Mouse (Mus musculus) hindbrain, postnatal 0 days (tissue): Measurements from ENCODE around the gene Bin2. TPM values are rescaled to one million over a fixed set of nuclear protein-coding genes. Genes with fewer than 3 reads are reported as not detected.
A peak's percentile ranks its signal among the peaks of the same experiment; 100 is the strongest.

Experiments used
- ATAC-seq: fragments of 200-750 bp; cut with Nextera tagmentation; 2 replicates; pipeline ENCODE4 v1.8.0; 2017; ENCODE audit warnings: mild to moderate bottlenecking, moderate TSS enrichment, moderate library complexity
- DNase-seq: peaks from one replicate; pipeline ENCODE4 v3.0.0-alpha.2; 2015; ENCODE audit warnings: low spot score
- H3K27ac ChIP-seq: fragments of 300-500 bp; sonication (generic); 2 replicates; pipeline ENCODE4 v1.5.1; 2014; ENCODE audit warnings: mild to moderate bottlenecking
- H3K27me3 ChIP-seq: fragments of 300-500 bp; sonication (generic); 2 replicates; pipeline ENCODE4 v1.6.1; 2014; ENCODE audit warnings: low read length, mixed read lengths; ENCODE audit not compliant: insufficient read depth
- H3K36me3 ChIP-seq: fragments of 300-500 bp; sonication (generic); 2 replicates; pipeline ENCODE4 v1.6.1; 2014; ENCODE audit warnings: low read length, mixed read lengths; ENCODE audit not compliant: insufficient read depth
- H3K4me1 ChIP-seq: fragments of 300-500 bp; sonication (generic); 2 replicates; pipeline ENCODE4 v1.6.1; 2014; ENCODE audit warnings: antibody characterized with exemption, low read length, mixed read lengths; ENCODE audit not compliant: insufficient read depth
- H3K4me2 ChIP-seq: fragments of 300-500 bp; sonication (generic); 2 replicates; pipeline ENCODE4 v1.6.1; 2014; ENCODE audit warnings: low read depth, mild to moderate bottlenecking, low read length, moderate library complexity, mixed read lengths
- H3K4me3 ChIP-seq: fragments of 300-500 bp; sonication (generic); 2 replicates; pipeline ENCODE4 v1.5.1; 2014; ENCODE audit warnings: low read length
- H3K9ac ChIP-seq: fragments of 300-500 bp; sonication (generic); replicated peaks from 2 replicates; pipeline ENCODE4 v1.6.1; 2014; ENCODE audit warnings: mild to moderate bottlenecking, low read length, moderate library complexity, mixed read lengths
- H3K9me3 ChIP-seq: fragments of 300-500 bp; sonication (generic); 2 replicates; pipeline ENCODE4 v1.6.1; 2016; ENCODE audit warnings: low read length, mixed read lengths
- CTCF ChIP-seq: IDR thresholded peaks from 2 replicates; pipeline ENCODE4 v1.5.1; 2016; ENCODE audit warnings: antibody characterized with exemption, control low read depth, low read depth
- WGBS: fragments of 180-500 bp; shearing (Covaris S2); extraction: QIAGEN DNeasy Blood & Tissue Kit; methylation state at CpG from one replicate; pipeline ENCODE4 v1.1.7; 2014; 5-methylcytosine and 5-hydroxymethylcytosine counted together
- polyA plus RNA-seq: library from polyadenylated mRNA; unstranded; fragments of >200 nt; fragmentation: Nextera tagmentation; extraction: Ambion mirVana; gene quantifications from 2 replicates; pipeline ENCODE4 v1.2.1, GENCODE M21; 2015
- total RNA-seq: library from RNA; depleted of rRNA; stranded (reverse); fragments of >200 nt; gene quantifications from 2 replicates; pipeline ENCODE4 v1.2.3, GENCODE M21; 2014; rRNA removed

The Bin2 gene
- total RNA-seq (0.61 and 0.63 TPM in 2 replicates), polyA plus RNA-seq (1.1 and 1.4 TPM in 2 replicates)

- Histone ChIP-seq H3K4me1 (no peaks in the 10 kb centered on the region), H3K9ac (no peak within 1 kb of the TSS), H3K9me3 (no peaks in the 10 kb centered on the region), H3K27ac (no peak within 1 kb of the TSS), H3K4me2 (no peak within 1 kb of the TSS), H3K27me3 (0 out of 2 replicates have a peak, but pooled peaks cover 2% of the 10 kb centered on the region), H3K4me3 (no peak within 1 kb of the TSS), H3K36me3 (no peaks in the 10 kb centered on the region)
- ATAC-seq (no peak), DNase-seq (no peak)
- TF ChIP-seq CTCF, result no peak
- WGBS, result 90% methylated on average over 20 of the region's 20 CpGs
These were observed at the start of gene Bin2 for GRCm38 (mm10) chr15:100669337-100669736. TSS of gene Bin2 (minus strand) at chr15:100669553.

- no peak overlapping the region for H3K4me3 ChIP-seq
- H3K9me3 ChIP-seq, result no peaks in the 10 kb centered on the region
- DNase-seq (no peak), ATAC-seq (no peak)
- TF ChIP-seq CTCF, result peak; percentile 32; the same call in 1 of the 2 replicates
- H3K27ac ChIP-seq, result no peak overlapping the region
- H3K4me1 ChIP-seq, result no peaks in the 10 kb centered on the region
- WGBS, result 85% methylated on average over 11 of the region's 11 CpGs
- no peaks in the 10 kb centered on the region for H3K36me3 ChIP-seq
- no peak overlapping the region for H3K4me2 ChIP-seq
- H3K9ac ChIP-seq, result no peak overlapping the region
- H3K27me3 ChIP-seq, result no peaks in the 10 kb centered on the region
These were observed 49.2 kb upstream of the Bin2 start for GRCm38 (mm10) chr15:100718572-100718971.

GRCm38 (mm10) chr15:100717933-100718332, 48.6 kb upstream of the Bin2 start:
- no peak for TF ChIP-seq CTCF
- DNase-seq, result no peak
- Histone ChIP-seq H3K9me3 (no peaks in the 10 kb centered on the region), H3K9ac (no peak overlapping the region), H3K4me1 (no peaks in the 10 kb centered on the region), H3K27me3 (no peaks in the 10 kb centered on the region), H3K4me3 (no peak overlapping the region), H3K36me3 (no peaks in the 10 kb centered on the region), H3K27ac (no peak overlapping the region), H3K4me2 (no peak overlapping the region)
- no peak for ATAC-seq
- 86% methylated on average over 6 of the region's 6 CpGs for WGBS

GRCm38 (mm10) chr15:100715399-100715993, 46.1 kb upstream of the Bin2 start:
- Histone ChIP-seq H3K4me1 (no peaks in the 10 kb centered on the region), H3K9ac (no peak overlapping the region), H3K27me3 (no peaks in the 10 kb centered on the region), H3K4me3 (no peak overlapping the region), H3K36me3 (no peaks in the 10 kb centered on the region), H3K9me3 (no peaks in the 10 kb centered on the region), H3K27ac (no peak overlapping the region), H3K4me2 (no peak overlapping the region)
- DNase-seq, result no peak
- TF ChIP-seq CTCF, result no peak
- WGBS, result 66% methylated on average over 9 of the region's 9 CpGs
- ATAC-seq, result no peak

GRCm38 (mm10) chr15:100714470-100714869, 45.1 kb upstream of the Bin2 start:
- H3K27me3 ChIP-seq, result no peaks in the 10 kb centered on the region
- H3K9me3 ChIP-seq, result no peaks in the 10 kb centered on the region
- H3K9ac ChIP-seq, result no peak overlapping the region
- no peak overlapping the region for H3K4me2 ChIP-seq
- ATAC-seq (no peak), DNase-seq (no peak)
- H3K36me3 ChIP-seq, result no peaks in the 10 kb centered on the region
- H3K4me1 ChIP-seq, result no peaks in the 10 kb centered on the region
- TF ChIP-seq CTCF, result no peak
- 89% methylated on average over 8 of the region's 8 CpGs for WGBS
- H3K27ac ChIP-seq, result no peak overlapping the region
- H3K4me3 ChIP-seq, result no peak overlapping the region

GRCm38 (mm10) chr15:100710838-100711237, 41.5 kb upstream of the Bin2 start:
- Histone ChIP-seq H3K27me3 (no peaks in the 10 kb centered on the region), H3K4me2 (no peak overlapping the region), H3K9ac (no peak overlapping the region), H3K4me1 (no peaks in the 10 kb centered on the region), H3K36me3 (no peaks in the 10 kb centered on the region), H3K27ac (no peak overlapping the region), H3K9me3 (no peaks in the 10 kb centered on the region), H3K4me3 (no peak overlapping the region)
- no peak for DNase-seq
- 52% methylated on average over 6 of the region's 6 CpGs for WGBS
- no peak for TF ChIP-seq CTCF
- ATAC-seq, result no peak

GRCm38 (mm10) chr15:100708433-100709078, 39.2 kb upstream of the Bin2 start:
- Histone ChIP-seq H3K27ac (no peak overlapping the region), H3K27me3 (no peaks in the 10 kb centered on the region), H3K4me1 (no peaks in the 10 kb centered on the region), H3K9me3 (no peaks in the 10 kb centered on the region), H3K9ac (no peak overlapping the region), H3K4me2 (no peak overlapping the region), H3K4me3 (no peak overlapping the region), H3K36me3 (no peaks in the 10 kb centered on the region)
- 81% methylated on average over 8 of the region's 8 CpGs for WGBS
- ATAC-seq, result no peak
- no peak for DNase-seq
- TF ChIP-seq CTCF, result no peak
